Mouse (Mus musculus): ENCODE results near the gene Btn2a2. TPM values are rescaled to one million over a fixed set of nuclear protein-coding genes. Genes with fewer than 3 reads are reported as not detected.
A peak's percentile ranks its signal among the peaks of the same experiment; 100 is the strongest.

Gene Btn2a2
- polyA plus RNA-seq, 1 experiment = not detected

GRCm38 (mm10) chr13:23466911-23467310, 21.7 kb downstream of the Btn2a2 start:
- Histone ChIP-seq H3K4me3 (replicated peaks) (no peak overlapping the region), H3K27me3 (replicated peaks) (peaks cover 15% of the 10 kb centered on the region), H3K9me3 (no peaks in the 10 kb centered on the region), H3K4me1 (peaks cover 43% of the 10 kb centered on the region), H3K36me3 (replicated peaks; ENCODE audit: low read length) (no peaks in the 10 kb centered on the region)
- TF ChIP-seq GATA1 (IDR thresholded peaks at IDR 0.05; ENCODE audit: borderline replicate concordance, low read length) (no peak), FLI1 (IDR thresholded peaks at IDR 0.05; ENCODE audit: low read length) (no peak)

DNA sequence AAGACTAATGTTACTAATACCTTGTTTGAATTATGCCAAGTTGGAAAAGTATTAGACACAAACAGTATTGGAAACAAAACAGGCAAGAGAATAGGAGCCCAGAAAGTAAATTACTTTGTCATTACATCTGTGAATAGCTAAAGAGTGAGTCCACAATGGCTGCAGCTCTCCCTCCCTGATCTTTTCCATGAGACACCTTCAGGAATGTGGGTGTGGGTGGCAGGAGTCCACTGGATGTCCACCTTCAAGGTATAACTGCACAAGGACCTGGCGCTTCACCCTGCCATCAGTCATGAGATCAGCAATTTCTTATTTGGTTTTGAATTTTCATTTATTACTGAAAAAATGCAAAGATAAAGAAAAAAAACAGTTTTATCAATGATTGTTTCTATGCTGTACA, 22.4 kb downstream of the Btn2a2 start:
- peaks cover 15% of the 10 kb centered on the region for H3K27me3 ChIP-seq (replicated peaks)
- H3K4me1 ChIP-seq = peaks cover 43% of the 10 kb centered on the region
- TF ChIP-seq FLI1 (IDR thresholded peaks at IDR 0.05; ENCODE audit: low read length) = no peak
- no peak for TF ChIP-seq GATA1 (IDR thresholded peaks at IDR 0.05; ENCODE audit: borderline replicate concordance, low read length)
- no peaks in the 10 kb centered on the region for H3K36me3 ChIP-seq (replicated peaks; ENCODE audit: low read length)
- H3K4me3 ChIP-seq (replicated peaks) = peak overlapping the region; percentile 23
- H3K9me3 ChIP-seq = no peaks in the 10 kb centered on the region

DNA sequence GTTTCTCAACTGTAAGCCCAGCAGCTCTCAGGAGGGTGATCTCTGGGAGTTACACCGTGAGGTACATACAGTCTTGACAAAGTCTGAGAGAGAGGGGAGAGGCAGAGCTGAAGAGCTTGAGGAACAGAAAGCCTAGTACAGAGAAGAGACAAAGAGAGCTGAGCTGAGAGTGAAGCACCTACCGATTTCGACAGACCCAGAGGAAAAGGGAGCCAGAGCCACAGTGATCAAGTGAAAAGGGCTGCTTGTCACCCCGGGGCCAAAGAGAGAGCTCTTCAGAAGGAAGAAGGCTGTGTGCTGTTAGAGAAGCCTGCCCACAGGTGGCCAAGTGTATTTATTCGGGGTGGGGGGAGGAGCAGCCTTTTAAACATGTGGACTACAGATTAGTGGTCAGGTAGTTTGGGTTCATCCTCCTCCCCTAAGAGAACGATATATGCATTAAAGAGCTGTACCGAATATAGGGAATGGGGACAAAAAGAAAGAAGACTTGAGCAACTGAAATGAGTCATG, 23.0 kb downstream of the Btn2a2 start, which contains the start of gene Btn1a1:
Gene Btn1a1 (minus strand): TSS at position 302 of the 510 bp plus-strand sequence.
- H3K4me1 ChIP-seq = peaks cover 45% of the 10 kb centered on the region
- H3K27me3 ChIP-seq (replicated peaks) = peaks cover 14% of the 10 kb centered on the region
- H3K9me3 ChIP-seq = no peaks in the 10 kb centered on the region
- no peaks in the 10 kb centered on the region for H3K36me3 ChIP-seq (replicated peaks; ENCODE audit: low read length)
- H3K4me3 ChIP-seq (replicated peaks) = peak within 1 kb of the TSS; percentile 93
- no peak for TF ChIP-seq FLI1 (IDR thresholded peaks at IDR 0.05; ENCODE audit: low read length)
- no peak for TF ChIP-seq GATA1 (IDR thresholded peaks at IDR 0.05; ENCODE audit: borderline replicate concordance, low read length)

DNA sequence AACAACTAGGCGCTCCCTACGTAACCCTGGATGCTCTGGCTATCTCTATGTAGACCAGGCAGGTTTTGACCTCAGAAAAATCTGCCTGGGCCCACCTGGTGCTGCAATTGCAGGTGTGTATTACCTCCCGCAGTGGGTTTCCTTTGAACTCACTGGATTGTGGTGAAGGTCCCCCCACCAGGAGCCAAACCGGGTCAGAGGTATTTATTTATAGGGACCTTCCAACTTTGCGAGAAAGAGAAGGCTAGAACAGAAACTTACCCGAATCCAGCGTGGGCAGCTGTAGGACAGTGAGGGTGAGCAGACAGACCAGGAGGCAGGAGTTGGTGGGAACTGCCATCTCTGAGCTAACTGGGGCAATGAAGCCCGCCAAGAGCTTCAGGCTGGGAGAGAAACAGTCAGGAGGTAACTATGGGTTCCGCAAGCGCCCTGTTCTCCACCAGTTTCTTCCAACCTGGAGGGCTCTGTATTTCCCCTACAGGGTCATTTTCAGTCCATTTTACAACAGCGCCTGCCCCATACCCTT, 23.8 kb downstream of the Btn2a2 start:
- Histone ChIP-seq H3K9me3 (no peaks in the 10 kb centered on the region), H3K4me1 (peaks cover 45% of the 10 kb centered on the region), H3K36me3 (replicated peaks; ENCODE audit: low read length) (no peaks in the 10 kb centered on the region), H3K27me3 (replicated peaks) (peaks cover 9% of the 10 kb centered on the region), H3K4me3 (replicated peaks) (peak overlapping the region; percentile 93)
- TF ChIP-seq GATA1 (IDR thresholded peaks at IDR 0.05; ENCODE audit: borderline replicate concordance, low read length) (no peak), FLI1 (IDR thresholded peaks at IDR 0.05; ENCODE audit: low read length) (no peak)

DNA sequence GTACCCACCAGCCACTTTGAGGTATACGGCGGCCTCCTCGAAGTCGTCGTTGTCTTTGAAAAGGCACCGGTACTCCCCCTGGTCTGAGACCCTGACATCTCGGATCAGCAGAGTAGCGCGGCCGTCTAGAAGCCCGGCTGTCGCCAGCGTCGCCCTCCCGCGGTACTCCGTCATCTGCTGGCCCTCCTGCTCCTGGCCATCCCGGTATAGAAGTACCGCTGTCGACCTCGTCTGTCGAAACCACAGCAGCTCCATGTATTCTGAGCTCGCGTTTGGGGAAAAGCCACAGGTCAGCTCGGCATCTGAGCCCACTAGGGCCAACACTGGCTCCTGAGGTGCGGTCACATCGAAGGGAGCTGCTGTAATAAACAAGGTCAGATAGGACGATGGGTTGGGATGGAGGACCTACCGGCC, 24.4 kb downstream of the Btn2a2 start:
- H3K9me3 ChIP-seq = no peaks in the 10 kb centered on the region
- H3K4me3 ChIP-seq (replicated peaks) = peak overlapping the region; percentile 93
- no peaks in the 10 kb centered on the region for H3K36me3 ChIP-seq (replicated peaks; ENCODE audit: low read length)
- peaks cover 9% of the 10 kb centered on the region for H3K27me3 ChIP-seq (replicated peaks)
- peaks cover 49% of the 10 kb centered on the region for H3K4me1 ChIP-seq
- TF ChIP-seq GATA1 (IDR thresholded peaks at IDR 0.05; ENCODE audit: borderline replicate concordance, low read length) (no peak), FLI1 (IDR thresholded peaks at IDR 0.05; ENCODE audit: low read length) (no peak)

DNA sequence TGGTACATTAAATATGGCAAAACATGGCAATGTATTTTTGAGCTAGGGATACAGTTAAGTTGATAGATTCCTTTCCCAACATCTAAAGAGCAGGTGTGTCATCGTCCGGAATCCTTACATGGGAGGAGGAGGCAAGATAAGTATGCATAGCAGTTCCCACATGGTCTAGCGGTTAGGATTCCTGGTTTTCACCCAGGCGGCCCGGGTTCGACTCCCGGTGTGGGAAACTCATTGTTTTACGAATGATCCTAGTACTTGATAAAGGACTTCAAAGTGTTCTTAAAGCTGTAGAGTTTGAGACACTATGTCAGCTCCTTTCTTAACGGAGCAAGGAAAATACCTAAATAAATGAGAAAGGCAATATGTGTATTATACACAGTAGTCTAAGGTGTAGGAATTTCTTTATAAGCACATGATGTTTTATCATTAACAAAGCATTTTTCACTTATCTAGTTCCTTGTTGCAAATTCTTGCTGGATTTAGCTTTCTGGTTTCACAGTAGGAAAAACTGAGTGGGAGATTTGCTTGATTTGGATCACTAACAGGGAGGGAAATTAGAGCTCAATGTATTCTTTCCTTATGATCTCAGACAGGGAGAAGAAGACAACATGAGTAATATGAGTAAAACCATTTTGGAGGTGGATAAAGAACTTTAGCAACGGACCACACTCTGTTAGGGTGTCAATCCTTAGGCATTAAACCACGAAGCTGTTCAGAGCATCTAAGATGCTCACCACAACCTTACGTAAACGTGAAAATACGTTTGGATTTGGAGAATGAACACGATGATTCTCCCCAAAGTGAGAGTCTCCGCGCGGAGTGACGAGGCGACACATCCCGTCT, 25.1 kb downstream of the Btn2a2 start:
- no peaks in the 10 kb centered on the region for H3K9me3 ChIP-seq

DNA sequence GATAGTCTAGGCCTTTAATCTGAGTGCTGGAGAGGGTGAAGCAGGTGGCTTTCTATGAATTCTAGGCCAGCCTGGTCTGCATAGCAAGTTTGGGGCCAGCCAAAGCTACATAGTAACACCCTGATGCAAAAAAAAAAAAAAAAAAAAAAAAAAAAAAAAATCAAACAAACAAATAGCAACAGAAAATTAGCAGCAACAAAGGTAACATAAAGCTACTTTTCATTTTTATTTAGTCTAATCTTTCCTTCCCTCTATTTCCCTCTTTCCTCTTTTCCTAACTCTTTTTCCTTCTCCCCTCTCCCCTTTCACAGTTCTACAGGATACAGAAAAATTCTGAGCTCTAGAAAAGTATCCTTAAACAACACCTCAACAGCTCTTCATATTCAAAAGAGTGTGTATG, 26.0 kb downstream of the Btn2a2 start:
- peaks cover 14% of the 10 kb centered on the region for H3K27me3 ChIP-seq (replicated peaks)
- TF ChIP-seq FLI1 (IDR thresholded peaks at IDR 0.05; ENCODE audit: low read length) (no peak), GATA1 (IDR thresholded peaks at IDR 0.05; ENCODE audit: borderline replicate concordance, low read length) (no peak)
- no peaks in the 10 kb centered on the region for H3K36me3 ChIP-seq (replicated peaks; ENCODE audit: low read length)
- H3K4me3 ChIP-seq (replicated peaks) = no peak overlapping the region
- no peaks in the 10 kb centered on the region for H3K9me3 ChIP-seq
- H3K4me1 ChIP-seq = peaks cover 52% of the 10 kb centered on the region

More for the DNA sequence above, 25.1 kb downstream of the Btn2a2 start:
- Histone ChIP-seq H3K36me3 (replicated peaks; ENCODE audit: low read length) (no peaks in the 10 kb centered on the region), H3K4me3 (replicated peaks) (peak overlapping the region; percentile 93), H3K4me1 (peaks cover 50% of the 10 kb centered on the region), H3K27me3 (replicated peaks) (peaks cover 10% of the 10 kb centered on the region)
- TF ChIP-seq GATA1 (IDR thresholded peaks at IDR 0.05; ENCODE audit: borderline replicate concordance, low read length) = no peak
- no peak for TF ChIP-seq FLI1 (IDR thresholded peaks at IDR 0.05; ENCODE audit: low read length)

DNA sequence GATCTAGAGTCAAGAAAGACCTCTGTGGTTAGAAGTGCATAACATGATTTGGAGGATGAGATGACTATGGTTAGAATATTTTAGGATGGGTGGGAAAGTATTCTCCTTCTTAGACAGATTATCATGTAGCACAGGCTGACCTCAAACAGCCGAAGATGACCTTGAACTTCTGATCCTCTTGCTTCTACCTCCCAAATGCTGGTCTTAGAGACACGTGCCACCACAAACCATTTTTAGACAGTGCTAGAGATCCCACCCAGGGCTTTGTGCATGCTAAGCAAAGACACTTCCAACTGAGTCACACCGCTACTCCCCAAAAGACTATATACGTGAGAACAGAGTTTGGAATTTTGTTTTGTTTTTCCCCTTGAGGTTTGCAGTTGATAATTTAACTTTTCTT, 26.6 kb downstream of the Btn2a2 start:
- no peak overlapping the region for H3K4me3 ChIP-seq (replicated peaks)
- no peaks in the 10 kb centered on the region for H3K9me3 ChIP-seq
- H3K36me3 ChIP-seq (replicated peaks; ENCODE audit: low read length) = no peaks in the 10 kb centered on the region
- H3K4me1 ChIP-seq = peaks cover 52% of the 10 kb centered on the region
- peaks cover 15% of the 10 kb centered on the region for H3K27me3 ChIP-seq (replicated peaks)
- TF ChIP-seq FLI1 (IDR thresholded peaks at IDR 0.05; ENCODE audit: low read length) = no peak
- no peak for TF ChIP-seq GATA1 (IDR thresholded peaks at IDR 0.05; ENCODE audit: borderline replicate concordance, low read length)

- no peaks in the 10 kb centered on the region for H3K9me3 ChIP-seq
- H3K36me3 ChIP-seq (replicated peaks; ENCODE audit: low read length) = no peaks in the 10 kb centered on the region
- TF ChIP-seq FLI1 (IDR thresholded peaks at IDR 0.05; ENCODE audit: low read length) = no peak
- TF ChIP-seq GATA1 (IDR thresholded peaks at IDR 0.05; ENCODE audit: borderline replicate concordance, low read length) = no peak
- peak overlapping the region; percentile 15 for H3K4me3 ChIP-seq (replicated peaks)
- peaks cover 17% of the 10 kb centered on the region for H3K27me3 ChIP-seq (replicated peaks)
- peaks cover 31% of the 10 kb centered on the region for H3K4me1 ChIP-seq
Measured at GRCm38 (mm10) chr13:23459264-23459846, 29.3 kb downstream of the Btn2a2 start.

Data from megakaryocyte, embryonic 14.5 days (primary cell).